Mouse (Mus musculus) neural tube, embryonic 12.5 days (tissue): ENCODE measurements around the gene Cacnb2. TPM values are rescaled to one million over a fixed set of nuclear protein-coding genes. Genes with fewer than 3 reads are reported as not detected.

Source experiments
- ATAC-seq: fragments of 200-750 bp; cut with Nextera tagmentation; 2 replicates; pipeline ENCODE4 v1.8.0; 2017; ENCODE audit warnings: low read depth, mild to moderate bottlenecking, moderate TSS enrichment, moderate library complexity; ENCODE audit not compliant: low FRiP score
- H3K27ac ChIP-seq: fragments of 300-500 bp; sonication (generic); 2 replicates; pipeline ENCODE4 v1.5.1; 2016
- H3K27me3 ChIP-seq: fragments of 300-500 bp; sonication (generic); replicated peaks from 2 replicates; pipeline ENCODE4 v1.6.1; 2016; ENCODE audit warnings: mild to moderate bottlenecking
- H3K36me3 ChIP-seq: fragments of 300-500 bp; sonication (generic); 2 replicates; pipeline ENCODE4 v1.6.1; 2016; ENCODE audit warnings: mild to moderate bottlenecking
- H3K4me1 ChIP-seq: fragments of 300-500 bp; sonication (generic); 2 replicates; pipeline ENCODE4 v1.6.1; 2016
- H3K4me2 ChIP-seq: fragments of 300-500 bp; sonication (generic); replicated peaks from 2 replicates; pipeline ENCODE4 v1.6.1; 2016; ENCODE audit warnings: mild to moderate bottlenecking
- H3K4me3 ChIP-seq: fragments of 300-500 bp; sonication (generic); 2 replicates; pipeline ENCODE4 v1.5.1; 2016
- H3K9ac ChIP-seq: fragments of 300-500 bp; sonication (generic); 2 replicates; pipeline ENCODE4 v1.6.1; 2016; ENCODE audit warnings: mild to moderate bottlenecking
- H3K9me3 ChIP-seq: fragments of 300-500 bp; sonication (generic); 2 replicates; pipeline ENCODE4 v1.6.1; 2016; ENCODE audit warnings: mild to moderate bottlenecking
- WGBS: fragments of 180-500 bp; shearing (Covaris S2); methylation state at CpG from one replicate; pipeline ENCODE4 v1.1.7; 2016; 5-methylcytosine and 5-hydroxymethylcytosine counted together
- polyA plus RNA-seq: library from polyadenylated mRNA; unstranded; fragments of >200 nt; fragmentation: Nextera tagmentation; extraction: Ambion mirVana; gene quantifications from 2 replicates; pipeline ENCODE4 v1.2.1, GENCODE M21; 2016

Cacnb2 gene
- polyA plus RNA-seq, 1 experiment from 2014 or later, result 1.7 TPM

DNA sequence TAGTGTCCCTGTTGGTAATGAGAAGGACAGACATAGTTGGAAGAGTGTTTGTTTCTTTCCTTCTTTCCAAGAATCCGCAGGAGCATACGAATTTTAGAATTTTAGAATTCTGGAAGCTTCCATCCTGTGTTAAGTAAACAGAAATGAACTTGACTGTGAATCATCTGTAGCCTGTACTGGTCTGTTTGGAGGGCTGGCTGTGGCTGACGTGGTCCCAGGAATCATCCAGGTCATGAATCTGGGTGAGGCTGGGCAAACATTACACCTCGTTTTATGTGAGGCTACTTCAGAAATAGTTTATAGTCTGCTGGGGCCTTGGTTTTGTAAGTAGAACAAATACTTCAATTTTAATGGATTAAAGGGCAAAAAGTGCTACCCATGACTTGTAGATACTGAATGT lies 18.0 kb downstream of the Cacnb2 start:
- no peak overlapping the region for H3K4me3 ChIP-seq
- H3K9ac ChIP-seq, result no peak overlapping the region
- no peaks in the 10 kb centered on the region for H3K4me1 ChIP-seq
- no peaks in the 10 kb centered on the region for H3K36me3 ChIP-seq
- 75% methylated on average over 4 of the region's 4 CpGs for WGBS
- H3K9me3 ChIP-seq, result no peaks in the 10 kb centered on the region
- H3K4me2 ChIP-seq, result no peak overlapping the region
- no peak for ATAC-seq
- H3K27ac ChIP-seq, result no peak overlapping the region
- H3K27me3 ChIP-seq, result no peaks in the 10 kb centered on the region

DNA sequence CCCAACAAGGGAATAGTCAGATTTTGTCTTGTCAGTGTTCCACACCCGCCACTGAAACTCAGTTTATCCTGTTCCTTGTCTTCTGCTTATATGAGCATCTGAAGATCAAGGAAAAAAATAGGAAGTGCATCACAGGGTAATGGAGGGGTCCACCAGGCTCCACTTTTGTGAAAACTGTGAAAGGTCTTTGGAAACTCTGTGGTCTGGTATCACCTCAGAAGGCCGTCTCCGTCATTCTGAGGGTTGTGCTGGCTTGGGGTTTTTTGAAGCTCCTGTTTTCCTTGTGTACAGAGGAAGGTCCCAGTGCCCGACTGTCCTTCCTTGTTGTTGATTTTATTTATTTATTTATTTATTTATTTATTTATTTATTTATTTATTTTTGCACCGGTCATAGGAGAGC lies 20.9 kb downstream of the Cacnb2 start:
- WGBS, result 90% methylated on average over 5 of the region's 5 CpGs
- no peak for ATAC-seq

DNA sequence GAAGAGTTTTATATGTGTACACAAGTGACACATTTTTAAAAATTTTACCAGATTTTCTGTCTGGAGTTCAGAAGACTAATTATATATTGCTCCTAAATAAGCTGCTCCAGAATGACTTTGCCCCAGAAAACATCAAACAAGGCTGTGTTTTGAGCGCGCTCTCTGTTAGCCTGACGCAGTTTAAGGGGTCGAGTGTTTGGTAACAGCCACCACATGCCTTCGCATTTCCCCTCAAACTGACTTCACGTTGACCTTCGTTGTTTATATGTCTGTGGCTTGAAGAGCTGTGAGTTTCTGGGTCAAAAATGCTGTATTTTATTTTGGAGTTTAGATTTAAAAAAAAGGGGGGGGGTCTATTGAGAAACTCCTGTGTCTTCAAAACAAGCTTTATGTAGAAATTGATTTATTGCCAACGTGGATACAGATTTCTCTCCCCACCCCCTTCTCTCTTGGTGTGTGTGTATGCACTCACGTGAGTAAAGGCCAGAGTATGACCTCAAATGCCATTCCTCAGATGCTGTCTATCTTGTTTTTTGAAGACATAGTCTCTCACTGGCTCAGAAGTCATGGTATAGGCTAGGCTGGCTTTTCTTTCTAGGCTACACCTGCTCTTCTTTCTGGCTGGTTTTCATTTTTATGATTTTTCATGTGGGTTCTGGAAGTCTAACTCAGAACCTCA lies 27.1 kb downstream of the Cacnb2 start:
- Histone ChIP-seq H3K27ac (no peak overlapping the region), H3K4me2 (no peak overlapping the region), H3K4me1 (no peaks in the 10 kb centered on the region), H3K4me3 (no peak overlapping the region), H3K27me3 (no peaks in the 10 kb centered on the region), H3K36me3 (no peaks in the 10 kb centered on the region), H3K9ac (no peak overlapping the region), H3K9me3 (no peaks in the 10 kb centered on the region)
- WGBS, result 85% methylated on average over 9 of the region's 9 CpGs
- no peak for ATAC-seq

More for the DNA sequence above, 20.9 kb downstream of the Cacnb2 start:
- H3K9me3 ChIP-seq, result no peaks in the 10 kb centered on the region
- no peaks in the 10 kb centered on the region for H3K4me1 ChIP-seq
- H3K9ac ChIP-seq, result no peak overlapping the region
- no peak overlapping the region for H3K4me2 ChIP-seq
- H3K27ac ChIP-seq, result no peak overlapping the region
- H3K27me3 ChIP-seq, result no peaks in the 10 kb centered on the region
- no peak overlapping the region for H3K4me3 ChIP-seq
- H3K36me3 ChIP-seq, result no peaks in the 10 kb centered on the region

DNA sequence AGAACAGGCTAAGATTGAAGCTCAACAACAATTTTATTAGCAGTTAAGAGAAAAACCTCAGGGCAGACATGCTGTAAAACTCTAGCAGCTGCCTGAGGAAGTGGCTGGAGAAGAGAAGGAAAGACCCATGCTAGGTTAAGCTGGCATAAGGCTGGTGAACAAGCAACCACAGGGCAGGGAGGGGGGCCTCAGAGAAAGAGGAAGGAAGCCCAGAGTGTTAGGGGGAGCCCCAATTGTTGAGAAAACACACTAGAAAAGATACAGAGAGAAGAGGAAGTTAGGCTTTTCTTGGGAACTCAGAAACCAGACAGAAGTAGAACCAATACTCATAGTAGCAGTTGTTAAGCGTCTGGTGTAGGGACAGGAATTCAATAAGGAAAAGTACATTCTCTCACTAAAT lies 28.7 kb downstream of the Cacnb2 start:
- no peak overlapping the region for H3K27ac ChIP-seq

DNA sequence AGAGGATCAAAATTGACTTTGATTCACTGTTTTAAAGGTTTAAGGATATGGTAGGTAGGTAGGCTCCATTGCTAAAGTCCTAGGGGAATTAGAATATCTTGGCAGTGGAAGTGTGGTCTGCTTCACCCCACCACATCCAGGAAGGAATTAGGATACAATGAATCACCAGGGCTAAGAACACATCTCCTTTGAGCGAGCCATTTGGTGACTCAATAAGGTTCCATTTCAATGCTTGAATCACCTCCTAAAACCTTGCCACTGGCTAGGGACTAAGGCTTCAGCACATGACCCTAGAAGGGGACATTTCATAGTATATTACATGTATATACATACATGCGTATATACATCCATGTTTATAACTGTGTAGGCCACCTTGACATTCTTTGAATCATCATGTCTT lies 30.3 kb downstream of the Cacnb2 start:
- no peak overlapping the region for H3K4me2 ChIP-seq
- no peak overlapping the region for H3K4me3 ChIP-seq
- ATAC-seq, result no peak
- H3K36me3 ChIP-seq, result no peaks in the 10 kb centered on the region
- 89% methylated on average over 2 of the region's 2 CpGs for WGBS
- H3K9ac ChIP-seq, result no peak overlapping the region
- no peaks in the 10 kb centered on the region for H3K9me3 ChIP-seq
- no peaks in the 10 kb centered on the region for H3K27me3 ChIP-seq
- no peaks in the 10 kb centered on the region for H3K4me1 ChIP-seq
- H3K27ac ChIP-seq, result no peak overlapping the region

More for the DNA sequence above, 28.7 kb downstream of the Cacnb2 start:
- no peak overlapping the region for H3K9ac ChIP-seq
- no peak for ATAC-seq
- no peaks in the 10 kb centered on the region for H3K9me3 ChIP-seq
- H3K4me3 ChIP-seq, result no peak overlapping the region
- H3K4me2 ChIP-seq, result no peak overlapping the region
- no peaks in the 10 kb centered on the region for H3K4me1 ChIP-seq
- H3K36me3 ChIP-seq, result no peaks in the 10 kb centered on the region
- 88% methylated on average over 1 of the region's 1 CpGs for WGBS
- no peaks in the 10 kb centered on the region for H3K27me3 ChIP-seq

DNA sequence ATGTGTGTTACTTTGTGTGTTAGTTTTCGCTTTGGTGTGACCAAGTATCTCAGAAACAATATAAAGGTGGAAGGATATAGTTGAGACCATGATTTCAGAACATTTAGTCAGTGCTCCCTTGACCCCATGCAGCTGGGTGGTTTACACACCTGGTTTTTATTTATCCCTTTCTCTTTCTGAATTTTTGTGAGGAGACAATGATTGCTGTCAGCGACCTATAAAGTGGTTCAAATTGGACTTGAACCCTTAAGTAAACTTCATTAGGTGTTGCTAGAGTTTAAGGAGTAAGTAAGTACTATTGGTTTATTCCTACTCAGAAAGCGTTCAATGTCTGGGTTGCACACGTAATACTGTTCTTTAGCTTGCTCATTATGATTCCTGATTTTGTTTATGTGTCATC lies 36.4 kb downstream of the Cacnb2 start:
- no peak overlapping the region for H3K27ac ChIP-seq
- no peak overlapping the region for H3K4me2 ChIP-seq
- no peaks in the 10 kb centered on the region for H3K9me3 ChIP-seq
- 88% methylated on average over 4 of the region's 4 CpGs for WGBS
- H3K27me3 ChIP-seq, result no peaks in the 10 kb centered on the region
- no peaks in the 10 kb centered on the region for H3K36me3 ChIP-seq
- no peak overlapping the region for H3K9ac ChIP-seq
- H3K4me3 ChIP-seq, result no peak overlapping the region
- no peaks in the 10 kb centered on the region for H3K4me1 ChIP-seq
- ATAC-seq, result no peak

DNA sequence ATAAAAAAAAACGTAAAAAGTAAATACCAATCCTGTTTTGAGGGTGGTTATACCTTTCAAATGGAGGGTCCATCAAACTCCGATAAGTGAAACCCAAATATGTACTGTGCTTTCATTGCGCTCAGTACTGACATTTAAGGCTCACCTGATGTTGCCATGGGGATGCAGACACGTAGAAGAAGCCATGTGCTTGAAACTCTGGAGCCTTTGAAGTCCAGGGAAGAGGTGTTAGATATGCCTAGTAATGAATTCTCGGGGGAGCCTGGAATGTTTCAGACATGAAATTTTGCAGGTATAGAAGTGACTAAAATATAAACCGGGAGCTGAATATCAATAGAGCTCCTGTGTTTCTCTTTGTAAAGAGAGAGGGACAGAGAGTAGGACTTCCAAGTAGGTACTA lies 37.0 kb downstream of the Cacnb2 start:
- Histone ChIP-seq H3K9ac (no peak overlapping the region), H3K9me3 (no peaks in the 10 kb centered on the region), H3K27me3 (no peaks in the 10 kb centered on the region), H3K27ac (no peak overlapping the region), H3K36me3 (no peaks in the 10 kb centered on the region), H3K4me2 (no peak overlapping the region), H3K4me3 (no peak overlapping the region), H3K4me1 (no peaks in the 10 kb centered on the region)
- WGBS, result 90% methylated on average over 6 of the region's 6 CpGs
- ATAC-seq, result no peak

DNA sequence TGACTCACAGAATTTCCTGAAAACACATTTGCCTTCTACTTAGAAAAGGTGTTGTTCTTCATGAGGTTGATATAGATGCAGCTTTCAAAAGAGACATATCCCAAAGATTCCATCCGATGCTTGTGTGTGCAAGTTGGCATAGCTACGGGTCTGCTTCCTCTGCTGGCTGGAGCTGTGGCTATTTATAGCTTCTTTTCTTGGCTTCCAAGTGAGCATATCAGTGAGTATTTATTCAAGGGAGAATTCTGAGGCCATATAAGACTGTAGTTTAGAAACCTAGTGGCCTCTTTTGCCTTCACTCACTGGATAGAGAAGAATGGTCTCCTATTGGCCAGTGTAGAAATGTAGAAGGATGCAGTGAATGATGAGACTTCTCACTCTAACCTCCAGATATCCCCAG lies 38.2 kb downstream of the Cacnb2 start:
- 73% methylated on average over 2 of the region's 2 CpGs for WGBS
- Histone ChIP-seq H3K27ac (no peak overlapping the region), H3K9me3 (no peaks in the 10 kb centered on the region), H3K4me2 (no peak overlapping the region), H3K9ac (no peak overlapping the region), H3K4me3 (no peak overlapping the region), H3K27me3 (no peaks in the 10 kb centered on the region), H3K36me3 (no peaks in the 10 kb centered on the region), H3K4me1 (no peaks in the 10 kb centered on the region)
- ATAC-seq, result no peak

DNA sequence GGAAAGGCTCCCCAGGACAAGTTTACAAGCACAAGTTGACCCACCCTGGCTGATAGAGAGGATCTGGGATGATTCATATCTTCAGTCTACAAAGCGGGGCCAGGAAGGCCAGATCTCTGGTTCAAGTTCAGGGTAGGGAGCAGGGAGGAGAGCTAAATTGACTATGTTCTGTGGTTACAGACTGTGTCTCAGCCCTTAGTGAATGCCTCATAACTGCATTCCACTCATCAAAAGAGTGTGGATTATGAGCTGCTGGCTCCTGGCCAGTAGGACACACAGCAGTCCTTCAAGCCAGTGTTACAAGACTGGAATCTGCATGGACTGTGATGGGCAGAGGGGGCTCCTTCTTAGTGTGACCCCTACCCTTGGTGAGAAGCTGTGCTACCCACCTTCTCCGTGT lies 48.4 kb downstream of the Cacnb2 start:
- Histone ChIP-seq H3K4me3 (no peak overlapping the region), H3K27me3 (no peaks in the 10 kb centered on the region), H3K4me2 (no peak overlapping the region), H3K4me1 (no peaks in the 10 kb centered on the region), H3K9ac (no peak overlapping the region), H3K36me3 (no peaks in the 10 kb centered on the region), H3K9me3 (no peaks in the 10 kb centered on the region), H3K27ac (no peak overlapping the region)
- WGBS, result 81% methylated on average over 2 of the region's 2 CpGs
- ATAC-seq, result no peak

DNA sequence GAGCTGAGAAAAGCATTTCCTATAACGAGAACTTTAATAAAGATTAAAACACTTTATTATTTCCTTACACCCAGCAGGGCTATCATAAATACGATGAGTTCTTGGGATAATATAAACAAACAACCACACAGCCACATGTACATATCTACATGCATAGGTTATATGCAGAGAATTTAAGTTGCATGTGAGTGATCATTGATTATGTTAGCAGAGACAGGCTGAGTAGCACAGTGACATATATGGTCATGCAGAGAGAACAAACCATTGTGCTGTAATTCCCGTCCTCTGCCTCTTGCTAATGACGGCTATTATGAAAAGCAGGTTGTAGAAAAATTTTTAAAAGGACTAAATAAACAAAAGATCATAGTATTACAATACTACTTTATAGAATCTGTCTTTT lies 53.8 kb downstream of the Cacnb2 start:
- no peak for ATAC-seq
- H3K27me3 ChIP-seq, result no peaks in the 10 kb centered on the region
- 43% methylated on average over 4 of the region's 4 CpGs for WGBS
- H3K4me3 ChIP-seq, result no peak overlapping the region
- H3K4me2 ChIP-seq, result no peak overlapping the region
- no peaks in the 10 kb centered on the region for H3K9me3 ChIP-seq
- H3K27ac ChIP-seq, result no peak overlapping the region
- H3K9ac ChIP-seq, result no peak overlapping the region
- no peaks in the 10 kb centered on the region for H3K4me1 ChIP-seq
- no peaks in the 10 kb centered on the region for H3K36me3 ChIP-seq

DNA sequence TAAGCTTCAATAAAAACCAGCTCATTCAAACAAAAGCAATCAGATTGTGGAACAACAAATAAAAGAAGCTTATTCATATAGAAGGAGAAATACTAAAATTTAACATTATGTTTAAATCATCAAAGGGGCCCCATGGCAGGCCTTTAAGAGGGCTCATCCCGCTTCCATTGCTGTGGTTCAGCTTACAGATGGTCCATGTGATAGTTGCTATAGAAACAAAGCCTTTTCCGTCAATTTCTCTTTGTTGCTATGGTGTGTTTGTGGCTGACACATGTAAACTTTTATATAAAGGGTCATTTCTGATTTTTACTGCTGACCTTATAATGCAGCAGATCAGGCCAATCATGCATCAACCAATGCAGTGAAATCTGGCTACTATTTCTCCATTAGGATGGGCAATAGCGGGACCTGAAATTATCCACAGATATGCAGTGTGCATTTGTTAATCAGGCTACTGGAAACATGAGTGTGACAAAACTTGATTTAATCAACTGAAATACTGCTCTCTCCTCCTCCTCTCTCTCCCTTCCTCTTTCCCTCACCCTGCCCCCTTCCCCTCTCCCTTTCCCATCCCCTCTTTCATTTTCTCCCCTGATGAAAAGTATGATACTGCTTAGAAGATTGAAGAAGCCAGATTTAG lies 54.4 kb downstream of the Cacnb2 start:
- 61% methylated on average over 3 of the region's 3 CpGs for WGBS
- no peak overlapping the region for H3K27ac ChIP-seq

DNA sequence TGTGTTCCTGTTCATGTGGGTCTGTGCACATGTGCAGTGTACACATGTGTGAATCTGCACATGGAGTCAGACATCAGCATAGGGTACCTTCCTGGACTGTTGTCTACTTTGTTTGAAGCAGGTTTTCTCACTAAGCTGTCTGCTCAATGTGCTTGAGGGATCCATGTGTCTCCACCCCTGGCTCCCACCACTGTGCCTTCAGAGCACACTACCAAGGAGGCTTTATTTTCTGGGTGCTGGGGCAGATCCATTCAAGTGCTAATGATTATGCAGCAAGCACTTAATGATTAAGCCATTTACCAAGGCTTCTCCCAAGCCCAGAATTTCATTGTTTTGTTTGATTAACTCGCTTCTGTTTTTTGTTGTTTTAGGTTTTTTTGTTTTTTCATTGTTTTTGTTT lies 62.3 kb downstream of the Cacnb2 start:
- WGBS, result 19% methylated on average over 1 of the region's 1 CpGs
- Histone ChIP-seq H3K9me3 (no peaks in the 10 kb centered on the region), H3K4me2 (no peak overlapping the region), H3K4me3 (no peak overlapping the region), H3K36me3 (no peaks in the 10 kb centered on the region), H3K4me1 (no peaks in the 10 kb centered on the region), H3K9ac (no peak overlapping the region), H3K27me3 (no peaks in the 10 kb centered on the region), H3K27ac (no peak overlapping the region)
- ATAC-seq, result no peak

More for the DNA sequence above, 54.4 kb downstream of the Cacnb2 start:
- Histone ChIP-seq H3K4me1 (no peaks in the 10 kb centered on the region), H3K9ac (no peak overlapping the region), H3K4me2 (no peak overlapping the region), H3K9me3 (no peaks in the 10 kb centered on the region), H3K4me3 (no peak overlapping the region), H3K36me3 (no peaks in the 10 kb centered on the region), H3K27me3 (no peaks in the 10 kb centered on the region)
- ATAC-seq, result 0 out of 2 replicates have a peak, but pooled peaks have one; percentile 51

DNA sequence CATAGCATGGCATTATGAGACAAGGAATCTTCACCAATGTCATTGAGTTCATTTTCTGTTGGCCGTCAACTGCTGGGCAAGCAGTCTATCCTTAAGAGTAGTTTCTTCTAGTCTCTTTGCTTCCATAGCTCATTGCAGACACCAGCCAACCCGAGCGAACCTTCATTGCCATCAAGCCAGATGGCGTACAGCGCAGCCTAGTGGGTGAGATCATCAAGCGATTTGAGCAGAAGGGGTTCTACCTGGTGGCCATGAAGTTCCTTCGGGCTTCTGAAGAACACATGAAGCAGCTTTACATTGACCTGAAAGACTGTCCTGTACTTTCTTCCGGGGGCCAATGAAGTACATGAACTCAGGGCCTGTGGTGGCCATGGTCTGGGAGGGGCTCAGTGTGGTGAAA lies 69.2 kb downstream of the Cacnb2 start:
- Histone ChIP-seq H3K27ac (no peak overlapping the region), H3K4me3 (no peak overlapping the region), H3K27me3 (no peaks in the 10 kb centered on the region), H3K9ac (no peak overlapping the region), H3K4me1 (no peaks in the 10 kb centered on the region), H3K9me3 (no peaks in the 10 kb centered on the region), H3K36me3 (no peaks in the 10 kb centered on the region), H3K4me2 (no peak overlapping the region)
- WGBS, result 93% methylated on average over 8 of the region's 8 CpGs
- no peak for ATAC-seq
